Mouse (Mus musculus) 416B (cell line): ENCODE measurements around the gene Itch.
A peak's percentile ranks its signal among the peaks of the same experiment; 100 is the strongest.

Source experiments
- DNase-seq: peaks from one replicate; pipeline ENCODE4 v3.0.0; 2011; ENCODE audit warnings: low read depth

Itch gene

DNA sequence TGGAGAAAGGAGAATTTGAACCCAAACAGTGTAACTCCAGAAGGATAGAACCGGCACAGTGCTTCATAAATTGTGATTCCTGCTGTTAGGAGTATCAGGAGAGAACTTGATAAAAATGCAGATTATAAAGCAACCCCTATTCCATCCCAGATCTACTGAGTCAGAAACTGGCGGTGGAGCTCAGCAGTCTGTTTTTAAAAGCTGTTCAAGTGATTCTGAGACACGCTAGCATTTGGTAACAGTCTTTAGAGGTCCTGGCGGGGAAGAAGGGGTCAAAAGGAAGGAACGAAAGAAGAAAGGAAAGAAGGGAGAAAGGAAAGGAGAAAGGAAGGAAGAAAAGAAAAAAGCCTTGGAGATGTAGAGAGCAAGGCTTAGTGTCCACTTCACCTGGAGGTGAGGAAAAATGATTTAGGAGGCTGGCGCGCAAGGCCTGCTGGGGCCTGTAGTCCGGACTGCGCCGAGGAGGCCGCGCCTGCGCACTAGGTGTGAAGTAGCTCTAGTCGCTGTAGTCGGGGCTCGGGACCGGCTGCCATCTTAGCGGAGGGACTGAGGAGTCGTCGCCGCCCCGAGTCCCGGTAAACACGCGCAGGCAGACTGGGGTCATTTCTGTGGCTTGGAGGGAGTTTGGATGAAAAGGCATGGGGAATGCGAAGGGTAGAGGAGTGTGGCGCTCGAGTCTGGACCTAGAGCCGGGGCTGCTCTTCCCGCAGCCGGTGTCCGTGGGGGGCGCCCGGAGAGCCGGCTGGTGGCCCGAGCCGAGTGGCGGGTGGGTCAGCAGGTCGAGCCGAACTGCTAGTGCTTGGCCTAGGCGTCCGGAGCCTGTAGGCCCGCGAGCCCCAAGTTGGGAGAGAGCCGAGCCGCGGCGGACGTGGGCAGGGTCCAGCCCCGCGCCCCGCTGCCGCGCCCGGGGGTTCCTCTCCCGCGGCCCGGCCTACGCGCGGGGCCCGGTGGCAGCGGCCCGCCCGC is at the start of gene Itch:
TSS of gene Itch (plus strand) at position 499 of the 966 bp plus-strand sequence.
- peak; percentile 92 for DNase-seq

DNA sequence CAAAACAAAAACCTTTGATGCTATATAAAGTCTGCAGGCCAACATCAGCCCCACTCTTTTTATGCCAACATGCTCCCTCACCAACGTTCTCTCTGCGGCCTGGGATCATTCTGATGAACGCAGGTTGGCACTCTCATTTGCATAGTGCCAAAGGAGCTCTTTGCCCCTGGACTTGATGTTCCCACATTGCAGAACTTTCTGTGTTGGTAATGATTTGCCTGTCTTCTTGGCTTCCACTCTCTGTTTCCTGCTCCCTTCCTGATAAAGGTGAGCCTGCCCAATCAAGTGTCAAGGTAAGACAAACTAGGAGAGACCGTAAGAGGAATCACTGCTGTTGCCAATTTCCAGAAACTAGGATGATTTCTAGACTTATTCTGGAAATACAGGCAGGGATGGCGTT is 48.8 kb upstream of the Itch start:
- no peak for DNase-seq

- no peak for DNase-seq
Measured at GRCm38 (mm10) chr2:155086328-155086727, 47.0 kb upstream of the Itch start.

DNA sequence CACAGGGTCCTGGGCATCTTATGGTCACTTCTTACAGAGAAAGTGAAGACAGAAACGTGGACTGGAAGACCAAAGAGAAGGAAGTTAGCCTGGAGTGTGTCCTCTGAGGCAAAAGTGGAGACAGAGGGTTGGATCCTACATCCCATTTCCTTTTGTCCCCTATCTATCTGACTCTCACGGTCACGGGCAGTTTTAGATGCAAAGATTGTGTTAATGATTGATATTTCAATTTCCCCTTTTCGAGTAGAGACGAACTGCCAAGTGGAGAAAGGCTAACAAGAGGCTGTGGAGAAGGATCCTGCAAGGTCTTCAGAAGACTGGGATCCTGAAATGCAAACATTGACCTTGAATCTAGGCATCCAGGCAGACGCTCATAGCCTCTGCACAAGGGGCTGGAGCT is 45.0 kb upstream of the Itch start:
- no peak for DNase-seq

GRCm38 (mm10) chr2:155090909-155091742 is 42.2 kb upstream of the Itch start:
- DNase-seq: peak; percentile 27

DNA sequence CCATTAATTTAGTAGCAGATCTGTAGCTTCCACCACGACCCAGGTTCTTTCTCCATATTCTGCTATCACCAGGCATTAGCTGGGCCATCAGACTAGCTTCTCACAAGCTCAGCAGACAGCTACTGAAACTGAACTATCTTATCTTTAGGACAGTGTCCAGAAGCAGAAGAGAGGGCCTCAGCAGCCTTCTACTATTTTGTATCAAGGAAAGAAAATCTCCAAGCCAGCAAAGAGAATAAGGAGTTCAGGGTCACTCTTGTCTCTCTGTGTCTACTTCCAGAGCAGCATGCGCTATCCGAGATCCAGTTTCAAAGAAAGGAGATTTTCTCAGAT is 41.6 kb upstream of the Itch start:
- no peak for DNase-seq

- peak; percentile 77 for DNase-seq
Measured at GRCm38 (mm10) chr2:155093418-155093817, 39.9 kb upstream of the Itch start.

- DNase-seq: peak; percentile 35
Measured at GRCm38 (mm10) chr2:155098720-155099380, 34.5 kb upstream of the Itch start.

DNA sequence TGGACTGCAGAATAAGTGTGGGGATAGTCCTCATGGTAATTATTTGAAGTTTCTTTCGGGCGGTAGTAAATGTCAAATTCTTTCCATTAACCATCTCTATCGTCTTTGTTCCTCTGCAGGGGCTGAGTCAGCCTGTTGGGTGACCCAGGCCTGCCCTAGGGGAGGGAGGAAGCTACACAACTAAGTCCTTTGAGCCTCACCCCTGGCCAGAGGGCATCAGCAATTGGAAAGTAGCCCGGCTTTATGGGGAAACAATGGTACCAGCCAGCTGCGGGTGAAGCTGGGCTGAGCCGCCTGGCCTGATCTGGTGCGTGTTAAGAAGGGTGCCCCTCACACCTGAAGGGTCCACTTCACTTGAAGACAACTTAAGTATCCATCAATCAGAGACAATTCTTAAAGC is 33.9 kb upstream of the Itch start:
- DNase-seq: no peak

DNA sequence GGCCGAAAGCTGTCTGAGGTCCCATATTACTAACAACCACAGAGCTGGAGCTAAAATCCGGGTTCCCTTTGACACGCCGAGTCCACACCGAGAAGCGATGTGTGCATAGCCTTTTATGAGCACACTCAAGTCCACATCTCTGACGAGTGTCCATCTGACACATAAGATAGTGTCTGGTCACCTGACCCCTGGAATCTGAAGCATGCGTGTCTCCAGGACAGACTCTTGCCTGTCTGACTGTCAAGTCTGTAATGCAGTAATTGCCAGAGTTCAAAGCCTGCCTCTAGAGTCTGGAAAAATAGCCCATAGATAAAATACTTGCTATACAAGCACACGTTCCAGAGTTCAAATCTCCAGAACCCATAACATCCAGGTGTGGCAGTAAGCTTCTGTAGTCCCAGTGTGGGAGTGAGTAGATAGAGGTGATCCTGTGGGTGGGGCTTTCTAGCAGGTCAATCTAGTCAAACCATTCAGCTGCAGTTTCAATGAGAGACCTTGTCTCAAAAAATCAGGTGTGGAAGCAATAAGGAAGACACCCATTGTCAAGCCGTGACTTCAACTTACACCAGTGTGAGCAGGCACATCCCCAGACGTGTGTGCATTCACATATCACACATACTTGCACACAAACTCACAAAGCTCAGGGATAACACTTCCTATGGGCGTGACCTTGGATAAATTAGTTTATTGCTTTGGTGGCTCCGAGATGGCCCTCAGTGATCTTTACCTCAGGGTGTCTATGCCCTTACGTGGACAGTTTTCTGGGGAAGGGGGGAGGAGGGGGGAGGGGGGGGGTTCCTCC is 33.1 kb upstream of the Itch start:
- no peak for DNase-seq

DNA sequence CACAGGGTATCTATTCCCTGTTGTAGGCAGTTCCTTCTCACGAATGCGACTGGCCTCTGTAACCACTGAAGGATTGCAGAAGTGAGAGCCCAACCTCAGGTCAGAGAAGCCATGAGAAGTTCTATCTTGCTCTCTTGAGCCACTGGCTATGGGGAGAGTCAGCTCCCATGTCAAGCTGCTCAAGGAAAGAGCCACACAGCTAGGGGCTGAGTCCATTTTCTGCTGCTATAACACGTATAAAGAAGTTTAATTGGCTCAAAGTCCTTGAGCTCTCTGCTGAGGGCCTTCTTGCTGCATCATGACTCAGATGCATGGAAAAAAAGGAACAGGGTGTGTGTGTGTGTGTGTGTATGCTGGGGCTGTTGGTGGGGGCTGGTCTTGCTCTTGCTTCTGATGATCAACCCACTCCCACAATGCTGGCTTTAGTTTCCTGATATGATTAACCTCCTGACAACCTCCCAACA is 32.5 kb upstream of the Itch start:
- DNase-seq: peak; percentile 46

GRCm38 (mm10) chr2:155101761-155102181 is 31.5 kb upstream of the Itch start:
- DNase-seq: no peak

- no peak for DNase-seq
Measured at GRCm38 (mm10) chr2:155103607-155104006, 29.7 kb upstream of the Itch start.

DNA sequence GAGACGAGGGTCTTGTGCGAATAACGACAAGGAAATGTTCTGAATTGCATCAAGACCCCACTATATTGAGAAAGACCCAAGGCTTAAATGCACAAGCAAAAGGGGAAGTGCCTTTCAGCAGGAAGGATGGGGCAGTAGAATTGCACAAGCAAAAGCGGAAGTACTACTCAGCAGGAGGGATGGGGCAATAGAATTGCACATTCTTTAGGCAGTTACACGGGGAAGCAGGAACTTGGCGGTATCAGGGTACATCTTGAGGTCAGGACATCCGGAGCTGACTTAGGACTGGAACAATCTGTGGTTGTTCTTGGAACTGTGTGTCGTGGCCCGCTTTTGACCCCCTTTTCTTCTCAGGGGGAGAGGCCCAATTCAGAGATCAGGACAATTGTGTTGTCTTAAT is 26.0 kb upstream of the Itch start:
- DNase-seq: peak; percentile 77

GRCm38 (mm10) chr2:155115216-155115830 is 18.0 kb upstream of the Itch start:
- no peak for DNase-seq

DNA sequence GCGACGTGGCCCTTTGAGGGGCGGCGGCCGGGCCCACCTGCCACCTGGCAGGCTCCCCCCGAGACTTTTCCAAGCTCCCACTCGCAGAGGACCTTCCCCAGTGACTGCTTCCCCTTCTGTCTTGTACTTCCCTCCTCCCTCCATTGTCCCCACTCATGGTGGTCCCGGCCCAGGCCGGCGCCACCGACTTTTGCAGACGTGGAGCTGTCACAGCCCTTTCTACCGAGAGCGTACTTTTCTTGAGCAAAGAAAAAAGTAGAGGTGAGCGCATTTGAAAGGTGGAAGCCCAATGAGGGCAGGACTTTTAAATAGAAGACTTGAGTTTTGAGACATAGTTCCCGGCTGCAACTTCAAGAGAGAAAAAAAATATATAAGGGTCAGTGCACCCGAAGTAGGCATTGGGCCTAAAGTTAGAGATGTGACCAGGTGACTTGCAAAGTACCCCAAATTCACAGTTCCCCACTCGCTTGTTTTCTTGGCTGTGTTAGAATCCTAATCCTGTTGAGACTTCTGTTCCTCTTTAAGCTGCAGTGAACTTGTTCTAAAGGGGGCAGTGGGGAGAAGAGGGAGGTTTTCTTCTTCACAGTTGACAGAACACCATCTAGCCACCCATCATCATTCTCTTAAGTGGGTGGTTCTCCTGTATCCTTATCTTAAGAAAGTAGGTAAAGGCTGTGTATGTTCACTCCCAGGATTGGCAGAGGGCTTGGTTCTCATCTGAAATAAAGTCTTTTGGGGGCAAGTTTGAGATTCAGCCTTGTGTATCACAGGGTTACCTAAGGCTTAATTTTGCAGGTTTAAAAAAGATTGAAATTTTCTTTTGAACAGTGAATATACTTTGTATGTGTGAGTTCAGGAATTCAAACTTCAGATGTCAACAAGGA is 910 bp downstream of the Itch start:
- peak; percentile 51 for DNase-seq

DNA sequence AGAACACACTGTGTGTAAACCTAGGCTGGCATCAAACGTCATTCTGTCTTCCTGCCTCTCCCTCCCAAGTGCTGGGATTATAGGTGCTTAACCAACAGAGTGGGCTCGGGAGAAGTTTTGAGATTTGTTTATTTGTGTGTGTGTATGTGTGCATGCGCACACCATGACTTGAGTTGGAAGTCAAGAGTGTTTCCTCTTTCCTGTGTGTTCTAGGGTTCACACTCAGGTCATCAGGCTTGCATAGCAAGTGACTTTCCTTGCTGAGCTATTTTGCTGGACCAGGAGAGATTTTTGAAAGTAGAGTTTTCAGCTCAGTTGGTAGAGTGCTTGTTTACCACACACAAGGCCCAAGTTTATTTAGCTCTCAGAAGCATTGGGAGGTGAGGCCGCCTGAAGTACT is 1.8 kb downstream of the Itch start:
- peak; percentile 18 for DNase-seq

DNA sequence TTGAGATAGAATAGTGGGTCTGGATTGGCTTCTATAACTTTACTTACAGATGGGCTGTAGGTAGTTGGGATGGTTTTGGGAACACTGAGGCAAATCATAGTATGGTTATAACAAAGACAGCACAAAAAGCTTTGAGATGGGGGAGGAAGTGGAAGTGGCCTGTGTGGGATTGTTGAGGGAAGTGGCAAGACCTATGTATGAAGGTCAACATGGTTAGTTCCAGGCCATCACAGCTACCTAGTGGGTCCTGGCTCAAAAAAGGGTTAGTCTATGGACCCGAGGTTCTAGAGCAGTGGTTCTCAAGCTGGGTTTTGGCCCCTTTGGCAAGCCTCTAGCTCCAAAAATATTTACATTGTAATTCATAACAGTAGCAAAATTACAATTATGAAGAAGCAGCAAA is 2.2 kb downstream of the Itch start:
- DNase-seq: peak; percentile 41

DNA sequence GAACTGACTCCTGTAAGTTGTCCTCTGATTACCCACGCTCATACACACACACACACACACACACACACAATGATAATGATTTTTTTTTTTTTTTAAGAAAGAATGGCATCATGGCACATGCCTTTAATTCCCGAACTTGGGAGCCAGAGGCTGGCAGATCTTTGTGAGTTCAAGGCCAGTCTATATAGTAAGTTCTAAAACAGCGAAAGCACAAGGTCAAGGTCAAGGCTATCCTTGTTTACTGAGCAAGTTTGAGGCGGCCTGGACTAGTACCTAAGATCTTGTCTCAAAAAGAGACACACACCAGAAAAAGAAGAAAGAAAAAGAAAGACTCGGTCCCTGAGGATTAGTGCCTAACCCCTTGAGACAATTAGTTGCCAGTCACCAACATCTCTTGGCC is 7.7 kb downstream of the Itch start:
- DNase-seq: no peak

GRCm38 (mm10) chr2:155142025-155142555 is 8.8 kb downstream of the Itch start:
- peak; percentile 50 for DNase-seq
